Comparison of ENCODE assay signal across 23 mouse cellular contexts in genomic region chr12:32482777-32483176, GRCm38 (mm10).
DNase-seq lines count a peak whose midpoint lies in the region; ATAC-seq lines count a peak whose summit lies in the region.
"Had no signal": no experiment of that assay in that cellular context is flagged by ENCODE, and none has a peak within 500 bp of the region (broad histone marks: within the 10 kb centered on the region; RNA-seq: fewer than 3 reads in every experiment).

No protein-coding gene starts in this region.

- H3K27me3 ChIP-seq in intestine, embryonic 14.5 days (replicated peaks; ENCODE audit: control insufficient read depth, insufficient read depth, low read length) = no peaks in the 10 kb centered on the region
- no peaks in the 10 kb centered on the region for H3K27me3 ChIP-seq in intestine, embryonic 15.5 days (replicated peaks)
- no peaks in the 10 kb centered on the region for H3K27me3 ChIP-seq in stomach, embryonic 16.5 days (ENCODE audit: control insufficient read depth, insufficient read depth, low read length)
- H3K27me3 ChIP-seq: forebrain, embryonic 13.5 days; hindbrain, embryonic 12.5 days; hindbrain, embryonic 15.5 days had no signal

- peaks cover under 1% of the 10 kb centered on the region for H3K4me1 ChIP-seq in intestine, embryonic 14.5 days (replicated peaks; ENCODE audit: control insufficient read depth, insufficient read depth, low read length)
- H3K4me1 ChIP-seq in intestine, embryonic 15.5 days (replicated peaks) = no peaks in the 10 kb centered on the region
- H3K4me1 ChIP-seq in stomach, embryonic 16.5 days (ENCODE audit: control insufficient read depth, insufficient read depth, low read length) = peaks cover 11% of the 10 kb centered on the region
- H3K4me1 ChIP-seq: forebrain, embryonic 10.5 days; forebrain, embryonic 13.5 days; heart, embryonic 10.5 days; hindbrain, embryonic 12.5 days; hindbrain, embryonic 15.5 days had no signal

- ATAC-seq in intestine, embryonic 14.5 days (replicated peaks; ENCODE audit: low FRiP score, low TSS enrichment, low read depth) = peak; percentile 70
- ATAC-seq in intestine, embryonic 15.5 days = peak; percentile 94
- peak; percentile 68; the same call in 1 of the 2 replicates for ATAC-seq in stomach, embryonic 16.5 days (ENCODE audit: insufficient read depth, low FRiP score)
- ATAC-seq: CD4-positive, CD25-positive, alpha-beta regulatory T cell, adult 4 months; forebrain, embryonic 13.5 days; forebrain, embryonic 16.5 days had no signal

- H3K4me2 ChIP-seq in intestine, embryonic 14.5 days (ENCODE audit: low read length) = no peak overlapping the region
- H3K4me2 ChIP-seq in intestine, embryonic 15.5 days (replicated peaks) = no peak overlapping the region
- H3K4me2 ChIP-seq in stomach, embryonic 16.5 days (ENCODE audit: low read depth, low read length) = no peak overlapping the region
- H3K4me2 ChIP-seq: forebrain, embryonic 13.5 days; hindbrain, embryonic 12.5 days; hindbrain, embryonic 15.5 days had no signal

- H3K4me3 ChIP-seq in intestine, embryonic 14.5 days (ENCODE audit: low read depth, low read length) = no peak overlapping the region
- H3K4me3 ChIP-seq in intestine, embryonic 15.5 days (replicated peaks) = no peak overlapping the region
- H3K4me3 ChIP-seq in stomach, embryonic 16.5 days (replicated peaks; ENCODE audit: low read length) = no peak overlapping the region
- H3K4me3 ChIP-seq: forebrain, embryonic 10.5 days; forebrain, embryonic 13.5 days; heart, adult 2 months; heart, embryonic 10.5 days; hindbrain, embryonic 12.5 days; hindbrain, embryonic 15.5 days had no signal

- no peaks in the 10 kb centered on the region for H3K36me3 ChIP-seq in intestine, embryonic 14.5 days (ENCODE audit: control insufficient read depth, insufficient read depth, low read length)
- no peaks in the 10 kb centered on the region for H3K36me3 ChIP-seq in intestine, embryonic 15.5 days
- no peaks in the 10 kb centered on the region for H3K36me3 ChIP-seq in stomach, embryonic 16.5 days (ENCODE audit: control insufficient read depth, insufficient read depth, low read length)
- H3K36me3 ChIP-seq: forebrain, embryonic 10.5 days; heart, embryonic 10.5 days; hindbrain, embryonic 12.5 days; hindbrain, embryonic 15.5 days had no signal

- no peak overlapping the region for H3K9ac ChIP-seq in intestine, embryonic 14.5 days (ENCODE audit: low read length)
- H3K9ac ChIP-seq in intestine, embryonic 15.5 days = no peak overlapping the region
- no peak overlapping the region for H3K9ac ChIP-seq in stomach, embryonic 16.5 days (ENCODE audit: low read length)
- H3K9ac ChIP-seq: forebrain, embryonic 13.5 days; hindbrain, embryonic 12.5 days; hindbrain, embryonic 15.5 days had no signal

- intact Hi-C loops in left cerebral cortex, postnatal 4 days (cut with DNase I) = no loop called here

- no peaks in the 10 kb centered on the region for H3K9me3 ChIP-seq in intestine, embryonic 14.5 days (ENCODE audit: control insufficient read depth, low read length)
- H3K9me3 ChIP-seq in intestine, embryonic 15.5 days = no peaks in the 10 kb centered on the region
- H3K9me3 ChIP-seq in stomach, embryonic 16.5 days (replicated peaks; ENCODE audit: control insufficient read depth, low read length) = no peaks in the 10 kb centered on the region
- H3K9me3 ChIP-seq: forebrain, embryonic 10.5 days; forebrain, embryonic 13.5 days; heart, embryonic 10.5 days; hindbrain, embryonic 12.5 days; hindbrain, embryonic 15.5 days had no signal

- H3K27ac ChIP-seq in intestine, embryonic 14.5 days (ENCODE audit: low read depth) = no peak overlapping the region
- no peak overlapping the region for H3K27ac ChIP-seq in intestine, embryonic 15.5 days
- H3K27ac ChIP-seq in stomach, embryonic 16.5 days (ENCODE audit: low read length) = 0 out of 2 replicates have a peak overlapping the region, but pooled peaks have one; percentile 33
- H3K27ac ChIP-seq: forebrain, embryonic 10.5 days; forebrain, embryonic 13.5 days; heart, adult 2 months; heart, embryonic 10.5 days; hindbrain, embryonic 12.5 days; hindbrain, embryonic 15.5 days had no signal

- DNase-seq in intestine, embryonic 14.5 days (ENCODE audit: low spot score) = no peak
- DNase-seq in large intestine, adult 2 months (ENCODE audit: low read depth, low spot score) = peak; percentile 54
- DNase-seq in left cerebral cortex, postnatal 4 days = no peak
- no peak for DNase-seq in left cerebral cortex, adult 11 months (ENCODE audit: low spot score)
- no peak for DNase-seq in kidney, postnatal 10 days
- DNase-seq: adrenal gland, adult 8-10 months; adrenal gland, postnatal 25 days; cerebellum, adult 11-12 months; cerebellum, adult 8-10 months; cerebellum, postnatal 10 days; cerebellum, postnatal 36 days; gastrocnemius, postnatal 10 days; gastrocnemius, postnatal 36 days; heart, adult 2 months had no signal
